Mouse (Mus musculus): ENCODE results near the gene Bicc1. TPM values are rescaled to one million over a fixed set of nuclear protein-coding genes. Genes with fewer than 3 reads are reported as not detected.
A peak's percentile ranks its signal among the peaks of the same experiment; 100 is the strongest.

Bicc1 gene
- total RNA-seq, 2 experiments from 2014 or later, result 6.9 to 7.0 TPM

- intact Hi-C loops (cut with DNase I), result no loop called here
- DNase-seq, result no peak
These were observed 97.3 kb downstream of the Bicc1 start for GRCm38 (mm10) chr10:71062151-71062550.

DNA sequence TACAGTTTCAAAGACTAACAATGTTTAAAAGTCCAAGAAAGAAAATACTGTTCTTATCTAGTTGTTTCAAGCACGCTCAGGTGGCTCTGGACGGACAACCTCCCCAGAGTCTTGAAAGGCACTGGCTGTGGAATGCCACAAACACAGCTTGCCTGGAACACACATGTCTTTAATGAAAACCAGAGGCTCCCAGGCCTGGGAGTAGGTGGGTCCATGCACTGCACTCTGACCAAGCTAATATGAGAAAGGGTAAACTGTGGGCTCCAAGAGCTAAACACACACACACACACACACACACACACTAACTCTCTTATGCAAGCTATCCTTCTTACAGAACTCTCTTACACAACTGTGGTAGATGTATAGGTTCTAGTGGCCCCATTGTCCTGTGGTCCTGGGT, 99.2 kb downstream of the Bicc1 start:
- intact Hi-C loops (cut with DNase I), result no loop called here
- DNase-seq, result no peak

DNA sequence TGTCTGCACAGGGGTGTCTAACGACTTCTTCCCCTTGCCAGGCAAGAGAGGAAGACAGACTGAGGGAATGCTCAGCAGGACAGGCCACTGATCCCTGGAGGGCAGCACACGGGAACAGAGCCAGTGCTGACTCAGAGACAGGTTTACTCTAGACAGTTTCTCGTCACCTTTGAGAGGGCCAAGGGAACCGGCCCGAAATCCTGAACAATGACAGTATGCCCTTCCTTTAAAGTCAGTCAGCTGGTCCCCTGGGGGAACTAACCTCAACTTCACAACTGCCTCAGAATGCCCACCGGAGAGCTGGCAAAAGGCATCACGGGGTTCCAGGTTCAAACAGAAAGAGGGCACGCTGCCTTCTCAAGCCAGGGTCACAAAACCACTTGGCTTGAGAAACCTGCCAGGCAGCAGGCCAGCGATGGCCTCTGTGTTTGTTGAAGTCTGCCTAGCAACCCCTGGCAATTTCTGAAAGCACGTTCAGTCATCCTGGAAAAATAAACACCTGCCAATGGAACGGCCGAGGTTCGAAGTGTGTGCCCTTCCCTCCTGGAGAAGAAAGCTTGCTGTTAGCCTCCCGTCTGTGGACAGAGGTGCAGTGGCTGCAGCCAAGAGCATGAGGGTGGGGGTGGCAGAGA, 100.8 kb downstream of the Bicc1 start:
- intact Hi-C loops (cut with DNase I), result no loop called here

GRCm38 (mm10) chr10:71058070-71058469, 101.4 kb downstream of the Bicc1 start:
- intact Hi-C loops (cut with DNase I), result no loop called here
- DNase-seq, result no peak

More for the DNA sequence above, 100.8 kb downstream of the Bicc1 start:
- DNase-seq, result peak; percentile 43

GRCm38 (mm10) chr10:71052748-71053147, 106.8 kb downstream of the Bicc1 start:
- intact Hi-C loops (cut with DNase I), result no loop called here
- no peak for DNase-seq

DNA sequence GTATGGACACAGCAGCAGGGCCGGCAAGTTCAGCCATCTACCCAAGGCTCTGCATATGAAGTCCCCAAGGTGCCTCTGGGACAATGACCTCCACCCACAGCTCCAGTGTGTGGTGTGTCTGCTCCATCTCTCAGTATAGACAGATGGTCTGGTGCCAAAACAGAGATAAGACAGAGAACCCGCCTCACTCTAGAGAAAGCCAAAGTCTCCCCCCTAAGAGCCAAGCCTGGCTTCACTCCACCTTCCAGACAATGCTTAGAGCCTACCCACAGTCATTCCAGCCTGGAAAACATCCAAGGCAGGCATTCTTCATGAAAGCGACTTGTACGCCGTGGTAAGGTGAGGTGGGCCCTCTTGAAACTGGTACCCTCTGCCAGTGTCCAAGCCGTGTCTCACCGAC, 107.3 kb downstream of the Bicc1 start:
- intact Hi-C loops (cut with DNase I), result no loop called here
- peak; percentile 21 for DNase-seq

GRCm38 (mm10) chr10:71050722-71051333, 108.7 kb downstream of the Bicc1 start:
- intact Hi-C loops (cut with DNase I), result no loop called here
- DNase-seq, result peak; percentile 29

DNA sequence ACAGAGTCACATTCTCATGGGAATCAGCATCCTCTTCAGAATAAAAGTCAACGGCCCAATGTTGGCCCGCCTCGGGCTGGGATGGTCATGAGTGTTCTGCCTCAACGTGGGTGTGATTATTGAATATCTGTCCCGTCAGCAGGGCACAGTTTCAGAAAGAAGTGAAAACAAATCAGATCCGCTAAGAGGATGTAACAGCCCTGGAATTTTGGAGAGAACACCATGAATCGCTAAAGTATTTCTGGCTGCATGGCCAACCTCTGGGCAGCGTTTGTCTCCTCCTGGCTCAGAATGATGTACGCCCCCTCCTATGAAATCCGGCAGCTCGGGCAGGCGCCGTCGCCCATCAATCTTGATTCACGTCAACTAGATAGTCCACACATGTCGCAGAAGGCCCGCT, 110.2 kb downstream of the Bicc1 start:
- intact Hi-C loops (cut with DNase I), result no loop called here
- DNase-seq, result no peak

GRCm38 (mm10) chr10:71044410-71044809, 115.1 kb downstream of the Bicc1 start:
- no peak for DNase-seq
- intact Hi-C loops (cut with DNase I), result no loop called here

- DNase-seq, result no peak
- intact Hi-C loops (cut with DNase I), result no loop called here
These were observed 117.6 kb downstream of the Bicc1 start for GRCm38 (mm10) chr10:71041874-71042273.

DNA sequence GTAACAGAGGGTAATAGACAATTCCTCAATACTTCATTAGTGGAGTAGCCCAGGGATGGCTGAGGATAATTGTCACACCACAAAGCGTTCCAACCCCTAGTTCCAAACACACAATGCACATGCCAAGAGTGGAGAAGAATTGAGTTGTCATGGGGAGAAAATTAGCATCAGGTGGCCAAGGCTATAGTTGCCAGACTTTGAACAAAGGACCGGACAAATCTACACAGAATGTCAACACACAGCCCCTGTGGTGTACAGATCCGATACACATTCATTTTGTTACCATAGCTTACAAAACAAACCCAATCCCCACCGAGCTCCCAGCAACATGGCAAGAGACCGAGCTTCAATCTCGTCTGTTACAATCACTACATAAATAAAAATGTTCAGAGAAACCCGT, 123.0 kb downstream of the Bicc1 start:
- intact Hi-C loops (cut with DNase I), result no loop called here
- no peak for DNase-seq

- peak; percentile 50 for DNase-seq
- intact Hi-C loops (cut with DNase I), result no loop called here
These were observed 130.5 kb downstream of the Bicc1 start for GRCm38 (mm10) chr10:71028996-71029395.

DNA sequence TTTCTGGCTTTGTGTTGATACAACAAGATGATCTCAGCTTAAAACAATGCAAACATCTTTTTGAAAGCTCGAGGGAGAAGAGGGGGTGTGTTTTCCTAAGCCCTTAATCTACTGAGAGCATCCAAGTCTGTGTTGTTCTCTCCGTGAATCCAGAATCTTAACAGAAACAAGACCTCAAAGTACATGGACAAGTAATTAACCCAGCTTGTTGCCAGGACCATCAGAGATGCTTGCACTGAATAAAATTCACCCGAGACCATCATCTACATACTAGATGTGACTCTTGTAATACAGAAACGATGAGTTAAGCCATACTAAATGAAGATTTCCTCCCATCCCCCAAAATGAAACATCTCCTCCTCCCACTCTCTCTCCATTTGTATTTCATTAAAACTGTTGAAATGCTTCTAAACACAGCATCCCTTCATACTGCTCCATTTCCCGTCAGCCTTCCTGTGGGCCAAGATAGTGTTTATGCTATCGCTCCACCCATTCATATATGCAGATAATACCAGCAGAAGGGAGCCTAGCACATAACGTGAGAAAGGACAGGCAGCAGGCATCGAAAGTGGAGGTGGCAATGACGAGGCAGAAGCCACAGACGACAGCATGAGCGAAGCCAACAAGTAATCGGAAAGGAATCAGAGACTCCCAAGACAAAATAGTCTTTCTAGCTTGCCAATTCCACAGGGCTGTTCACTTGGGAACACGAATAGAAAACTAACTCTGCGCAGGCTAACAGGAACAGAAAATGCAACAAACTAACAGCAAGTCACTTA, 131.2 kb downstream of the Bicc1 start:
- no peak for DNase-seq
- intact Hi-C loops (cut with DNase I), result no loop called here

DNA sequence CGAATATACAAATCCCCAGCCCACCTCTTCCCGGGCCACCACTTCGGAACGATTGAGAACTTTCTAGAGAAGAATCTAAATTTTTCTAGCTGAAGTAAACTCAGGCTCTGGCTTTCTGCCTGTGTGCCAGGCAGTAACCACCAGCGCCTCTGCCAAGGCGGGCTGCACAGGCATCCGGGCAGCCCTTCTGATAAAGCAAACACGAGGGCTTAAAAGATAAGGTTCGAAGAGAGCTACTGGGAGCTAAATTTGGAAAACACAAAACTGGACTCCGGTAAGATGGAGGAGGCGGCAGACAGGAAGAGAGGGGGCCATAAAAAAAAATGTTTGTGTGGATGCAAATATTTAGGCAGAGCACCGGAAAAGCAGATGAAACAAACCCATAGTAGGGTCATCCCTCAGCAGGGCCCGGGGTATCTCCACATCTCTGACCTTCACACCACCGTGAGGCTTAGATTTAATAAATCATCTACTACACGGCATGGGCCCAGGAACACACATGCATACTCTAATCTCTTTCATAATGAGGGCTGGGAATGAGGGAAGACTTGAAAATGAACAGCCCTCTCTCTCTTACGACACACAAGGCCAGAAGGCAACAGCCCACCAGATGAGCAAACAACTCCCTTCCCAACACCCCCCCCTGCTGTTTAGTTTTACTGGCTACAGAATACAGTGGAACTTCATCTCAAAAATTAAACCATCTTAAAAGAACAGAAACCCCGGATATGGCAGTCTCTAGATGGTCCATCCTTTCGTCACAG, 134.2 kb downstream of the Bicc1 start:
- intact Hi-C loops (cut with DNase I), result no loop called here
- DNase-seq, result no peak

DNA sequence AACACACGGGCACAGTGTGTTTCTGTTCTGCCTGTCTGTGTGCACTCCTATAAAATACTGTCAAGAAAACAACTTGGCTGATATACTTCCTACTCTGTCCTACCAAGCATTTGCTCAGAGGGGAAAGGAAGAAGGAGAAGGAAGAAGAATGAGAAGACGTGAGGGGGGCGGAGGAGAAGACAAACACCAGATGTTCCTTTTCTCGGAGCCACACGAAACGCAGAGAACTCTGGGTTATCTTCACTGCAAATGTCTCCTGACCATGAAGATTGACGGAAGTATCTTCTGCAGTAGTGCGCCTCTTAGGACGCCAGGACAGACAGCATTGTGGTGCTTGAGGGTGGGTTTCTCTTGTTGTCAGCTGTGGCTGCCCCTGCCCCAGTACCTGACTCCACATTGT, 134.8 kb downstream of the Bicc1 start:
- intact Hi-C loops (cut with DNase I), result no loop called here
- DNase-seq, result no peak

DNA sequence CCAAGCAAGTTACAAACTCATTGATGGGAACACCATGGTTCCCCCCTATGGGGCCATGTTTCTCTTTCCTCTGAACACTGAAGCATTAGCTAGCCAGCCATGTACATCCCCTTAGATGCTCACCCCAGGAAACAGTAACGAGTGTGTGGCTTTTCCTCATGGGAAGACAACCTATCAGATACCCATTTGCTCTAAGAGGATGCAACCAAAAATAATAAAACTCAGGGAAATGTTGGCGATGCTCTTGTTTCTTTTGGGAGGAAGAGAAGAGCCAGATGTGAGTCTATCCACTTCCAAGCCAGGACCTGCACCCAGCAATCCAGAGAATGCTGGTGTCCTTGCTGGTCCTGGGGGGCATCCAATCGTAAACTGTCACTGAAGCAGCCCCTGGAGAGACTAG, 136.0 kb downstream of the Bicc1 start:
- intact Hi-C loops (cut with DNase I), result no loop called here
- DNase-seq, result no peak

DNA sequence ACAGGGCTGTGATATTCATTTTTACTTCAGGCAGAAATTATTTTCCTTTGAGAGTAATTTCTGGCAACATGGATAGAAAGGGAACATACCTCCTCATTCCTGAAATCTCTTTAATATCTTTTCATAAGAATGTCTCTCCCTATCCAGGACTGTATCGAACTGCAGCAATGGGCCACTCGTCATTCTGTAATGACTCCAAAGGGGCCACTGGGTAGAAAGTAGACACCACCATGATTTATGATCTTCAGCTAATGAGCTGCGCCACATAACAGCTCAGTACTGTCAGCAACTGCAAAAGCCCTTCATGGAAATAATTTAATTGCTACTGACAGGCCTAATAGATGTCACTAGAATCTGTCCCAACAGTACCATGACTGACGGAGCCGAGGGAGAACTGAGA, 139.0 kb downstream of the Bicc1 start:
- no peak for DNase-seq
- intact Hi-C loops (cut with DNase I), result no loop called here

DNA sequence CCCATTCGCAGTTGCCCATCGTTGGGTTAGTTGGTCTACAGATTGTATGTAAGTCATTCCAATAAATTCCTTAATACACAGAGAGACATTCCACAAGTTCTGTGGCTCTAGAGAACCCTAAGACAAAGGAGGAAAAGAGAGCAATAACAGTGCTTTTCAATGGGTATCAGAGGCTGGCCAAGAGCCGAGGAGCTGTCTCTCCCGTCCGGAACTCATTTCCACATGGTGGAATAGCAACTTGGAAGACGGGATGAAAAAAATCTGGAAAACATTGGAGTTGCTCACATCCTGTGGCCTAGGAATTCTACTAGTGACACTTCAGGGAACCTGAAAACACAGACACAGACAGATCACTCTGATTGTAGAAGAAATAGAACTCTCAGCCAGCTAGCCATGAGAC, 139.7 kb downstream of the Bicc1 start:
- no peak for DNase-seq
- intact Hi-C loops (cut with DNase I), result no loop called here

DNA sequence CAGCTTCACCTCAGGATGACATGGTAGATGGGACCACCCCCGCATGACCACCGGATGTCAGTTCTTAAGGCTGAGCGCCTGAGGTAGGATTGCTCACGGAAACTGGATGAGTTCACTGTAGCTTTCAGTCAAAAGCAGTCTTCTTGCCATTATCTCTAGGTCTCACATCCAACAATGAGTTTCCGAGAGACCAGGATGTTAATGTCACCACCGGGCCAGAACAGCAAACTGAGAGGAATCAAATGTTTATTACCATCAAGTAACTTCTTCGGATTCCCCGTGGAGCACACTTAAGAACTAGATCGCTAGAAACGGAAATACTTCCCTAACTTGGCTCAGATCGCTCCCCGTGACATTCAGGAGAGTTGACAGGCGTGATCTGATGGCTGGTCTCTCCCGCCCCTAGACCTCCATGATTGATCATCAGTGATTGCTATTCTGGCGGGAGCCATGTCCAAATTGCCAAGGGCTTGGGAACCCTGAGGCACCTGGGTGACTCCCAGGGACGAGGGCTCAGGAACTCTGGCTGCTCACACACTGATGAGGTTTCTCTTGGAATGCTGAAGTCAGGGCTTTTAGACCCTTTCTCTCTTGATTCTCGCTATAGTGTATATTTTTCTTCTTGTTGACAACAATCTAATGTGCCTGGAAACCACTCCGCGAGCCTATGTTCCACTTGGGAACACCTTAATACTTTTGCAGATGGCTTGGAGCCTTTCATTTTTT, 149.6 kb downstream of the Bicc1 start:
- intact Hi-C loops (cut with DNase I), result no loop called here
- DNase-seq, result no peak

GRCm38 (mm10) chr10:71008721-71009120, 150.8 kb downstream of the Bicc1 start:
- intact Hi-C loops (cut with DNase I), result no loop called here

GRCm38 (mm10) chr10:71007956-71008355, 151.5 kb downstream of the Bicc1 start:
- intact Hi-C loops (cut with DNase I), result no loop called here
- no peak for DNase-seq

More at GRCm38 (mm10) chr10:71008721-71009120, 150.8 kb downstream of the Bicc1 start:
- no peak for DNase-seq
